Mouse (Mus musculus) CH12.LX (cell line): ENCODE results near the gene Spon2.

Source experiments
- CHD1 ChIP-seq: IDR thresholded peaks from 2 replicates; pipeline ENCODE4 v1.6.1; 2012; ENCODE audit warnings: low read depth, low read length, improper control_type of control experiment, inconsistent platforms
- CHD2 ChIP-seq: IDR thresholded peaks from 2 replicates; pipeline ENCODE4 v1.6.1; 2011; ENCODE audit warnings: low read length, improper control_type of control experiment
- CTCF ChIP-seq, 2 experiments: IDR thresholded peaks in 1 of 2; conservative IDR thresholded peaks in 1 of 2; 2 replicates each; pipeline ENCODE4 v1.5.1; 2011 to 2012; ENCODE audit warnings: low read depth in 2 of 2, low read length in 2 of 2, improper control_type of control experiment in 1 of 2, inconsistent platforms in 1 of 2, mild to moderate bottlenecking in 1 of 2, moderate library complexity in 1 of 2
- EP300 ChIP-seq: IDR thresholded peaks from 2 replicates; pipeline ENCODE4 v1.6.1; 2011; ENCODE audit warnings: low read length, improper control_type of control experiment
- ETS1 ChIP-seq: conservative IDR thresholded peaks from 2 replicates; pipeline ENCODE4 v1.6.1; 2012; ENCODE audit warnings: low read depth, mild to moderate bottlenecking, inconsistent platforms, low read length, improper control_type of control experiment, moderate library complexity
- KAT2A ChIP-seq: IDR thresholded peaks from 2 replicates; pipeline ENCODE4 v1.6.1; 2012; ENCODE audit warnings: low read length, improper control_type of control experiment, inconsistent platforms; ENCODE audit not compliant: insufficient replicate concordance
- MYC ChIP-seq: IDR thresholded peaks from 2 replicates; pipeline ENCODE4 v1.6.1; 2011; ENCODE audit warnings: low read depth, mild to moderate bottlenecking, improper control_type of control experiment, low read length
- PAX5 ChIP-seq: IDR thresholded peaks from 2 replicates; pipeline ENCODE4 v1.6.1; 2012; ENCODE audit warnings: low read length, inconsistent platforms, mixed read lengths
- POLR2A ChIP-seq: IDR thresholded peaks from 2 replicates; pipeline ENCODE4 v1.6.1; 2011; ENCODE audit warnings: low read depth, mild to moderate bottlenecking, improper control_type of control experiment, low read length
- RAD21 ChIP-seq: IDR thresholded peaks from 2 replicates; pipeline ENCODE4 v1.6.1; 2011; ENCODE audit warnings: low read depth, mild to moderate bottlenecking, low read length, improper control_type of control experiment, moderate library complexity
- TBP ChIP-seq: conservative IDR thresholded peaks from 2 replicates; pipeline ENCODE4 v1.6.1; 2011; ENCODE audit warnings: low read depth, low read length, improper control_type of control experiment
- USF1 ChIP-seq: IDR thresholded peaks from 2 replicates; pipeline ENCODE4 v1.6.1; 2014; ENCODE audit warnings: low read depth, mild to moderate bottlenecking, inconsistent platforms, low read length, improper control_type of control experiment

DNA sequence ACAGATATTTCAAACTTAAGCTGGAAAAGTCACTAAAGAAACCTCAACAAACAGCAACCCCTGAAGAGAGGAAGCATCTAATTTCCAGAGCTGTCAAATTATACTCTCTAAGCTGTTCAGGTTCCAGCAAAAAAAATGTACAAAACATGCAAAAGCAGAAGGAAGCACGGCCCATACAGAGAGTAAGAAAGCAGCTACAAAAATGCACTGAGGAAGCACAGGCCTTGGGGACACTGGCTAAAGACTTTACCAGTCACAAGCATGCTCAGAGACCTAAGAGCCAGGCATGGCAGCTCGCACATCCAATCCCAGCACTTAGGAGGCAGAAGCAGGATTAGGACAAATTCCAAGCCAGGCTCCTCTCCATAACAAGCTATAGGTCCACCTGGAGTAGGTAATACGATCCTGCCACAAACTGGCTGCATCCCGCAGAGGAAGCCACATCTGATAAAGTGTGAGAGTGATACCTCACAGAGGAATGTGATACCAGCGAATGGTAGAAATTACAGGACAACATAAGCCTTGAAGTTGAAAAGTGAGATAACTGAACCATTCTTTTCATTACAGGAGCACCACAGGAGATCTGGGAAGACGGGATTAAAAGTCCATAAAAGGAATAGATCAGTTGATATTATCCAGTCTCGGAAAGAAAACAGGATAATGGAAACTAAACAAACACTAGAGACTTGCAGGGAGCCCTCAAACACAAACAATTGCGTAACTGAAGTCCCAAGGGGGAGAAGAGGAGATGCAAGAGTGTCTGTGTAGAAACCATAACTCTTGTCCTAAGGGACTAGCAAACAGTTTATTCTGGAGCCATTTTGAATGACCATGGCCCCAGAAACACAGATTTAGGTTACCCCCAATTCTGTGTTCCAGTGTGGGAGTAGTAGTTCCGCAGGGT, 4.8 kb upstream of the Spon2 start:
- TF ChIP-seq POLR2A: no peak
- no peak for TF ChIP-seq CTCF (conservative IDR thresholded peaks at IDR 0.05 in 1 of 2, IDR thresholded peaks at IDR 0.05 in 1 of 2; ENCODE audit: low read depth in 2 of 2, low read length in 2 of 2)
- no peak for TF ChIP-seq PAX5
- no peak for TF ChIP-seq USF1
- TF ChIP-seq TBP: no peak
- TF ChIP-seq CHD2: no peak
- no peak for TF ChIP-seq RAD21
- no peak for TF ChIP-seq CHD1
- TF ChIP-seq EP300: no peak
- no peak for TF ChIP-seq KAT2A
- TF ChIP-seq ETS1: no peak
- no peak for TF ChIP-seq MYC
